Mouse (Mus musculus): ENCODE measurements around the gene Acsbg2. TPM values are rescaled to one million over a fixed set of nuclear protein-coding genes. Genes with fewer than 3 reads are reported as not detected.
A peak's percentile ranks its signal among the peaks of the same experiment; 100 is the strongest.
"Not testable (repeated sequence)": the region's sequence is repeated elsewhere in the genome, so short reads cannot be mapped to it uniquely, and the experiment has no call there.

Gene Acsbg2
- polyA plus RNA-seq (2016; fragmentation: Nextera tagmentation; extraction: Ambion mirVana), result not detected in 2 replicates

- Histone ChIP-seq H3K27me3 (ENCODE audit: low read depth, poor library complexity, severe bottlenecking) (no peaks in the 10 kb centered on the region), H3K4me1 (no peaks in the 10 kb centered on the region; the same call in 1 of the 2 replicates), H3K36me3 (no peaks in the 10 kb centered on the region), H3K9me3 (replicated peaks) (0 out of 2 replicates have a peak, but pooled peaks cover 2% of the 10 kb centered on the region), H3K4me3 (no peak within 1 kb of the TSS), H3K27ac (replicated peaks) (no peak within 1 kb of the TSS)
- DNase-seq (ENCODE audit: low spot score), result no peak
- 95% methylated on average over 2 of the region's 2 CpGs for WGBS
Observed at GRCm38 (mm10) chr17:56874237-56874636, at the start of gene Acsbg2. Gene Acsbg2 (minus strand): TSS chr17:56874447.

- no peak for DNase-seq (ENCODE audit: low spot score)
- Histone ChIP-seq H3K27me3 (ENCODE audit: low read depth, poor library complexity, severe bottlenecking) (no peaks in the 10 kb centered on the region), H3K36me3 (peaks cover 99% of the 10 kb centered on the region), H3K4me3 (no peak overlapping the region), H3K4me1 (no peaks in the 10 kb centered on the region), H3K9me3 (replicated peaks) (no peaks in the 10 kb centered on the region; the same call in 1 of the 2 replicates), H3K27ac (replicated peaks) (no peak overlapping the region)
- WGBS, result 90% methylated on average over 3 of the region's 3 CpGs
Observed at GRCm38 (mm10) chr17:56919725-56920124, 45.5 kb upstream of the Acsbg2 start.

- H3K27ac ChIP-seq (replicated peaks), result no peak overlapping the region
- DNase-seq (ENCODE audit: low spot score), result no peak
- H3K4me3 ChIP-seq, result no peak overlapping the region
- no peaks in the 10 kb centered on the region for H3K27me3 ChIP-seq (ENCODE audit: low read depth, poor library complexity, severe bottlenecking)
- H3K4me1 ChIP-seq, result no peaks in the 10 kb centered on the region
- no peaks in the 10 kb centered on the region for H3K9me3 ChIP-seq (replicated peaks)
- WGBS, result 92% methylated on average over 2 of the region's 2 CpGs
- H3K36me3 ChIP-seq, result peaks cover 99% of the 10 kb centered on the region
Observed at GRCm38 (mm10) chr17:56917166-56917565, 42.9 kb upstream of the Acsbg2 start.

GRCm38 (mm10) chr17:56913444-56913843, 39.2 kb upstream of the Acsbg2 start:
- DNase-seq (ENCODE audit: low spot score), result no peak
- Histone ChIP-seq H3K27me3 (ENCODE audit: low read depth, poor library complexity, severe bottlenecking) (no peaks in the 10 kb centered on the region), H3K9me3 (replicated peaks) (no peaks in the 10 kb centered on the region), H3K4me1 (no peaks in the 10 kb centered on the region), H3K27ac (replicated peaks) (no peak overlapping the region), H3K36me3 (peaks cover 99% of the 10 kb centered on the region), H3K4me3 (no peak overlapping the region)

GRCm38 (mm10) chr17:56913023-56913422, 38.8 kb upstream of the Acsbg2 start:
- WGBS, result 94% methylated on average over 3 of the region's 3 CpGs
- H3K36me3 ChIP-seq, result peaks cover 99% of the 10 kb centered on the region

GRCm38 (mm10) chr17:56909764-56910163, 35.5 kb upstream of the Acsbg2 start:
- not testable (repeated sequence) for H3K27me3 ChIP-seq (ENCODE audit: low read depth, poor library complexity, severe bottlenecking); DNase-seq (ENCODE audit: low spot score); H3K4me1 ChIP-seq; H3K4me3 ChIP-seq; H3K9me3 ChIP-seq (replicated peaks); H3K27ac ChIP-seq (replicated peaks)
- 92% methylated on average over 2 of the region's 2 CpGs for WGBS
- peaks cover 100% of the 10 kb centered on the region for H3K36me3 ChIP-seq

More at GRCm38 (mm10) chr17:56913023-56913422, 38.8 kb upstream of the Acsbg2 start:
- no peak overlapping the region for H3K4me3 ChIP-seq
- no peaks in the 10 kb centered on the region for H3K27me3 ChIP-seq (ENCODE audit: low read depth, poor library complexity, severe bottlenecking)
- no peak overlapping the region for H3K27ac ChIP-seq (replicated peaks)
- H3K4me1 ChIP-seq, result peaks cover 3% of the 10 kb centered on the region; the same call in 1 of the 2 replicates
- H3K9me3 ChIP-seq (replicated peaks), result no peaks in the 10 kb centered on the region
- DNase-seq (ENCODE audit: low spot score), result no peak

- H3K36me3 ChIP-seq, result peaks cover 100% of the 10 kb centered on the region
- 89% methylated on average over 9 of the region's 9 CpGs for WGBS
- H3K4me1 ChIP-seq, result peaks cover 8% of the 10 kb centered on the region; the same call in 1 of the 2 replicates
- no peak overlapping the region for H3K4me3 ChIP-seq
- no peaks in the 10 kb centered on the region for H3K27me3 ChIP-seq (ENCODE audit: low read depth, poor library complexity, severe bottlenecking)
- no peaks in the 10 kb centered on the region for H3K9me3 ChIP-seq (replicated peaks)
- no peak for DNase-seq (ENCODE audit: low spot score)
- H3K27ac ChIP-seq (replicated peaks), result no peak overlapping the region
Observed at GRCm38 (mm10) chr17:56907887-56908286, 33.6 kb upstream of the Acsbg2 start.

GRCm38 (mm10) chr17:56907096-56907495, 32.8 kb upstream of the Acsbg2 start:
- DNase-seq (ENCODE audit: low spot score), result no peak
- H3K27ac ChIP-seq (replicated peaks), result no peak overlapping the region
- 95% methylated on average over 5 of the region's 5 CpGs for WGBS
- peaks cover 8% of the 10 kb centered on the region; the same call in 1 of the 2 replicates for H3K4me1 ChIP-seq
- peaks cover 100% of the 10 kb centered on the region for H3K36me3 ChIP-seq
- H3K4me3 ChIP-seq, result no peak overlapping the region
- H3K27me3 ChIP-seq (ENCODE audit: low read depth, poor library complexity, severe bottlenecking), result no peaks in the 10 kb centered on the region
- H3K9me3 ChIP-seq (replicated peaks), result no peaks in the 10 kb centered on the region

GRCm38 (mm10) chr17:56906166-56906565, 31.9 kb upstream of the Acsbg2 start:
- Histone ChIP-seq H3K4me3 (no peak overlapping the region), H3K4me1 (peaks cover 8% of the 10 kb centered on the region; the same call in 1 of the 2 replicates), H3K9me3 (replicated peaks) (no peaks in the 10 kb centered on the region), H3K27me3 (ENCODE audit: low read depth, poor library complexity, severe bottlenecking) (no peaks in the 10 kb centered on the region), H3K36me3 (peaks cover 100% of the 10 kb centered on the region), H3K27ac (replicated peaks) (no peak overlapping the region)
- no peak for DNase-seq (ENCODE audit: low spot score)
- 91% methylated on average over 3 of the region's 3 CpGs for WGBS

GRCm38 (mm10) chr17:56902698-56903097, 28.5 kb upstream of the Acsbg2 start:
- no peak for DNase-seq (ENCODE audit: low spot score)
- Histone ChIP-seq H3K9me3 (replicated peaks) (no peaks in the 10 kb centered on the region), H3K27me3 (ENCODE audit: low read depth, poor library complexity, severe bottlenecking) (no peaks in the 10 kb centered on the region), H3K27ac (replicated peaks) (peak overlapping the region; percentile 2; the same call in 1 of the 2 replicates), H3K4me3 (no peak overlapping the region), H3K36me3 (peaks cover 100% of the 10 kb centered on the region), H3K4me1 (peaks cover 4% of the 10 kb centered on the region; the same call in 1 of the 2 replicates)
- WGBS, result 83% methylated on average over 5 of the region's 5 CpGs

GRCm38 (mm10) chr17:56897630-56898195, 23.5 kb upstream of the Acsbg2 start:
- H3K36me3 ChIP-seq, result peaks cover 100% of the 10 kb centered on the region
- H3K27ac ChIP-seq (replicated peaks), result no peak overlapping the region
- 82% methylated on average over 7 of the region's 7 CpGs for WGBS

GRCm38 (mm10) chr17:56896513-56897129, 22.4 kb upstream of the Acsbg2 start:
- Histone ChIP-seq H3K4me1 (peaks cover 12% of the 10 kb centered on the region; the same call in 1 of the 2 replicates), H3K4me3 (no peak overlapping the region), H3K36me3 (peaks cover 100% of the 10 kb centered on the region), H3K27me3 (ENCODE audit: low read depth, poor library complexity, severe bottlenecking) (no peaks in the 10 kb centered on the region), H3K9me3 (replicated peaks) (no peaks in the 10 kb centered on the region), H3K27ac (replicated peaks) (0 out of 2 replicates have a peak overlapping the region, but pooled peaks have one; percentile 28)
- no peak for DNase-seq (ENCODE audit: low spot score)
- WGBS, result 90% methylated on average over 6 of the region's 6 CpGs

More at GRCm38 (mm10) chr17:56897630-56898195, 23.5 kb upstream of the Acsbg2 start:
- DNase-seq (ENCODE audit: low spot score), result peak; percentile 69
- no peaks in the 10 kb centered on the region for H3K27me3 ChIP-seq (ENCODE audit: low read depth, poor library complexity, severe bottlenecking)
- no peaks in the 10 kb centered on the region for H3K9me3 ChIP-seq (replicated peaks)
- H3K4me3 ChIP-seq, result no peak overlapping the region
- H3K4me1 ChIP-seq, result peaks cover 12% of the 10 kb centered on the region; the same call in 1 of the 2 replicates

- no peak for DNase-seq (ENCODE audit: low spot score)
- 92% methylated on average over 9 of the region's 9 CpGs for WGBS
- Histone ChIP-seq H3K9me3 (replicated peaks) (no peaks in the 10 kb centered on the region), H3K27ac (replicated peaks) (no peak overlapping the region), H3K4me3 (no peak overlapping the region), H3K27me3 (ENCODE audit: low read depth, poor library complexity, severe bottlenecking) (no peaks in the 10 kb centered on the region), H3K36me3 (peaks cover 100% of the 10 kb centered on the region), H3K4me1 (peaks cover 12% of the 10 kb centered on the region; the same call in 1 of the 2 replicates)
Observed at GRCm38 (mm10) chr17:56895368-56895918, 21.2 kb upstream of the Acsbg2 start.
